ENCODE assay signal across 13 mouse cellular contexts in genomic region chr12:58976966-58977365, GRCm38 (mm10). TPM values are rescaled to one million over a fixed set of nuclear protein-coding genes. Genes with fewer than 3 reads are reported as not detected.
DNase-seq lines count a peak whose midpoint lies in the region; ATAC-seq and TF ChIP-seq lines count a peak whose summit lies in the region.
"Had no signal": no experiment of that assay in that cellular context is flagged by ENCODE, and none has a peak within 500 bp of the region (broad histone marks: within the 10 kb centered on the region; RNA-seq: fewer than 3 reads in every experiment).

No protein-coding gene starts in this region.

- no peaks in the 10 kb centered on the region for H3K9me3 ChIP-seq in ES-E14 (ENCODE audit: control insufficient read depth, insufficient read depth, low read depth, low read length)
- H3K9me3 ChIP-seq in liver, embryonic 14.5 days (ENCODE audit: control insufficient read depth, low read length), result no peaks in the 10 kb centered on the region
- H3K9me3 ChIP-seq: lung, embryonic 15.5 days had no signal

- in situ Hi-C loops in ES-E14 (cut with MboI; ENCODE audit: low sequenced_read_pairs in 2 of 2, unreplicated experiment in 2 of 2), result no loop called here

- no peak overlapping the region for H3K27ac ChIP-seq in left cerebral cortex, adult 2 months
- no peak overlapping the region for H3K27ac ChIP-seq in ES-E14 (ENCODE audit: insufficient read depth, low read depth, low read length, poor library complexity, severe bottlenecking)
- no peak overlapping the region for H3K27ac ChIP-seq in liver, embryonic 14.5 days
- H3K27ac ChIP-seq: lung, embryonic 15.5 days had no signal

- no peak for TF ChIP-seq EP300 in liver, embryonic 14.5 days (IDR thresholded peaks at IDR 0.05; ENCODE audit: low read depth)

- no peak for ATAC-seq in liver, embryonic 14.5 days (ENCODE audit: insufficient read depth)
- ATAC-seq: forebrain, postnatal 0 days; midbrain, embryonic 16.5 days had no signal

- DNase-seq in adrenal gland, postnatal 10 days, result peak; percentile 22
- DNase-seq in adrenal gland, adult 8-10 months, result no peak
- no peak for DNase-seq in left cerebral cortex, adult 2 months (ENCODE audit: extremely low spot score in 1 of 2, low spot score in 2 of 2)
- DNase-seq in left cerebral cortex, postnatal 14 days (ENCODE audit: low spot score in 2 of 2), result no peak
- DNase-seq in ES-E14 (ENCODE audit: low read depth, low spot score), result peak; percentile 17
- DNase-seq in liver, embryonic 14.5 days (ENCODE audit: low read depth in 3 of 3, low spot score in 3 of 3), result no peak
- DNase-seq in urinary bladder, postnatal 36 days (ENCODE audit: low spot score in 2 of 2), result no peak
- DNase-seq in frontal cortex, postnatal 10 days (ENCODE audit: low spot score in 2 of 2), result no peak
- DNase-seq: cerebellum, postnatal 10 days; forebrain, postnatal 0 days; heart, adult 18-20 months had no signal

- no peak overlapping the region for H3K4me3 ChIP-seq in left cerebral cortex, adult 2 months
- H3K4me3 ChIP-seq in ES-E14 (ENCODE audit: insufficient read depth in 1 of 2, low read depth in 1 of 2, low read length in 2 of 2, poor library complexity in 1 of 2, severe bottlenecking in 1 of 2), result no peak overlapping the region
- no peak overlapping the region for H3K4me3 ChIP-seq in liver, embryonic 14.5 days (ENCODE audit: insufficient read depth in 1 of 2, low read depth in 2 of 2, low read length in 2 of 2)
- H3K4me3 ChIP-seq: lung, embryonic 15.5 days had no signal

- WGBS in liver, embryonic 14.5 days (ENCODE audit: insufficient replicate concordance), result 68% methylated on average over 2 of the region's 2 CpGs

- intact Hi-C loops in left cerebral cortex, adult 2 months (cut with DNase I), result no loop called here
- intact Hi-C loops in left cerebral cortex, postnatal 14 days (cut with DNase I), result no loop called here

- no peaks in the 10 kb centered on the region for H3K27me3 ChIP-seq in liver, embryonic 14.5 days (ENCODE audit: control insufficient read depth, insufficient read depth, low read length)
- H3K27me3 ChIP-seq: lung, embryonic 15.5 days had no signal

- no peak overlapping the region for H3K9ac ChIP-seq in ES-E14 (ENCODE audit: insufficient read depth, low read depth, low read length, poor library complexity, severe bottlenecking)
- H3K9ac ChIP-seq in liver, embryonic 14.5 days (replicated peaks), result no peak overlapping the region
- H3K9ac ChIP-seq: forebrain, postnatal 0 days; lung, embryonic 15.5 days had no signal

- no peak overlapping the region for H3K4me2 ChIP-seq in liver, embryonic 14.5 days (ENCODE audit: low read depth)
- H3K4me2 ChIP-seq: lung, embryonic 15.5 days had no signal

- peaks cover 0 to 7% of the 10 kb centered on the region in 2 experiments; a peak in 1 of 4 replicates for H3K4me1 ChIP-seq in ES-E14 (ENCODE audit: control insufficient read depth in 2 of 2, insufficient read depth in 2 of 2, low read length in 2 of 2, poor library complexity in 1 of 2)
- H3K4me1 ChIP-seq in liver, embryonic 14.5 days (replicated peaks; ENCODE audit: control insufficient read depth in 2 of 2, insufficient read depth in 2 of 2, low read length in 1 of 2), result peaks cover 0 to 14% of the 10 kb centered on the region in 2 experiments; a peak in 3 of 4 replicates
- H3K4me1 ChIP-seq: lung, embryonic 15.5 days had no signal

- peak; percentile 28 for TF ChIP-seq CTCF in left cerebral cortex, adult 2 months (IDR thresholded peaks at IDR 0.05)
- peak; percentile 51 for TF ChIP-seq CTCF in liver, embryonic 14.5 days (IDR thresholded peaks at IDR 0.05; ENCODE audit: low read depth)

- H3K36me3 ChIP-seq in ES-E14 (ENCODE audit: control insufficient read depth, insufficient read depth, low read length, poor library complexity, severe bottlenecking), result no peaks in the 10 kb centered on the region; the same call in 1 of the 2 replicates
- no peaks in the 10 kb centered on the region; the same call in none of the 2 replicates for H3K36me3 ChIP-seq in liver, embryonic 14.5 days (replicated peaks; ENCODE audit: control insufficient read depth, insufficient read depth, low read depth)

TF ChIP-seq in ES-E14, 5 proteins besides CTCF, POLR2A, EP300 and RAD21:
- TF ChIP-seq HCFC1 (IDR thresholded peaks at IDR 0.05; ENCODE audit: borderline replicate concordance, insufficient read depth, low read length), result no peak
- TF ChIP-seq ZC3H11A (IDR thresholded peaks at IDR 0.05; ENCODE audit: borderline replicate concordance, low read depth, low read length), result no peak
- no peak for TF ChIP-seq ZNF384 (IDR thresholded peaks at IDR 0.05; ENCODE audit: low read depth, low read length)
- no peak for TF ChIP-seq MAFK (IDR thresholded peaks at IDR 0.05; ENCODE audit: insufficient read depth, low read depth, low read length)
- no peak for TF ChIP-seq CHD2 (IDR thresholded peaks at IDR 0.05; ENCODE audit: low read depth, low read length)
TF ChIP-seq in ES-E14: peak in this region for 0.

RNA-seq across cellular contexts. Expression of gene Sec23a, which starts 34.9 kb away (rescaled TPM):
- 10 to 100 TPM; 45.3 to 45.6 TPM for total RNA-seq in adrenal gland, postnatal 10 days (2021)
- 10 to 100 TPM; 43.3 to 52.8 (median 44.8) TPM for total RNA-seq in adrenal gland, adult 8-10 months (2022)
- total RNA-seq in left cerebral cortex, adult 2 months (2021), result 100 to 1,000 TPM in 1 of 2 experiments, 10 to 100 TPM in 1; 98.9 to 103 TPM
- total RNA-seq in left cerebral cortex, postnatal 14 days (2021), result 100 to 1,000 TPM; 123 to 127 TPM
- 30.5 and 37.7 TPM in 2 replicates for total RNA-seq in ES-E14 (2012; rRNA removed)
- 8.0 and 10.6 TPM in 2 replicates for polyA plus RNA-seq in liver, embryonic 14.5 days (2012; rRNA removed)
- 23.7 and 25.1 TPM in 2 replicates for polyA plus RNA-seq in liver, embryonic 14.5 days (2014; fragmentation: Nextera tagmentation; extraction: Ambion mirVana)

RNA-seq across cellular contexts. Expression of gene Gemin2, which starts 36.2 kb away (rescaled TPM):
- total RNA-seq in adrenal gland, postnatal 10 days (2021), result 10 to 100 TPM; 11.1 to 13.5 TPM
- 10 to 100 TPM in 2 of 4 experiments, 1 to 10 TPM in 2; 7.3 to 11.2 (median 9.3) TPM for total RNA-seq in adrenal gland, adult 8-10 months (2022)
- total RNA-seq in left cerebral cortex, adult 2 months (2021), result 1 to 10 TPM; 7.0 to 7.3 TPM
- total RNA-seq in left cerebral cortex, postnatal 14 days (2021), result 1 to 10 TPM; 6.3 to 9.0 TPM
- total RNA-seq in ES-E14 (2012; rRNA removed), result 21.7 and 24.5 TPM in 2 replicates
- 7.6 and 10.2 TPM in 2 replicates for polyA plus RNA-seq in liver, embryonic 14.5 days (2012; rRNA removed)
- polyA plus RNA-seq in liver, embryonic 14.5 days (2014; fragmentation: Nextera tagmentation; extraction: Ambion mirVana), result 14.3 and 14.5 TPM in 2 replicates

Comparison
In these comparisons a context has a peak if more than half of its experiments do, and no peak if none do; other contexts are left out.
1. DNase-seq: peak in adrenal gland, postnatal 10 days (single experiment) and ES-E14 (single experiment); none in adrenal gland, adult 8-10 months (single experiment), left cerebral cortex, adult 2 months (0 of 2), left cerebral cortex, postnatal 14 days (0 of 2), liver, embryonic 14.5 days (0 of 3), urinary bladder, postnatal 36 days (0 of 2) and frontal cortex, postnatal 10 days (0 of 2).